Mouse (Mus musculus): ENCODE data around the gene Sirpb1c.

GRCm38 (mm10) chr3:15847332-15848047 is 838 bp downstream of the Sirpb1c start:
- no peak for TF ChIP-seq CTCF (IDR thresholded peaks at IDR 0.05; ENCODE audit: low read depth, low read length)
- no peak for TF ChIP-seq POLR2A (IDR thresholded peaks at IDR 0.05; ENCODE audit: borderline replicate concordance, low read depth, low read length)

Data from bone marrow macrophage, adult 2 months (primary cell).